In genomic region chr2:118533969-118534368, GRCm38 (mm10) we compare ENCODE assay signal across 8 mouse cellular contexts. TPM values are rescaled to one million over a fixed set of nuclear protein-coding genes. Genes with fewer than 3 reads are reported as not detected.
DNase-seq lines count a peak whose midpoint lies in the region; ATAC-seq and TF ChIP-seq lines count a peak whose summit lies in the region.

No protein-coding gene starts in this region.

- H3K4me1 ChIP-seq in midbrain, embryonic 13.5 days (replicated peaks) = peaks cover 48% of the 10 kb centered on the region
- H3K4me1 ChIP-seq in midbrain, embryonic 14.5 days (ENCODE audit: control insufficient read depth, insufficient read depth, low read length) = peaks cover 34% of the 10 kb centered on the region
- peaks cover 44% of the 10 kb centered on the region for H3K4me1 ChIP-seq in limb, embryonic 14.5 days (ENCODE audit: control insufficient read depth, insufficient read depth, low read length)

- no peaks in the 10 kb centered on the region for H3K27me3 ChIP-seq in midbrain, embryonic 13.5 days
- H3K27me3 ChIP-seq in midbrain, embryonic 14.5 days (ENCODE audit: control insufficient read depth, insufficient read depth, low read length) = no peaks in the 10 kb centered on the region
- H3K27me3 ChIP-seq in limb, embryonic 14.5 days (ENCODE audit: control insufficient read depth, insufficient read depth, low read length) = no peaks in the 10 kb centered on the region

- no peak overlapping the region for H3K4me2 ChIP-seq in midbrain, embryonic 13.5 days (replicated peaks)
- no peak overlapping the region for H3K4me2 ChIP-seq in midbrain, embryonic 14.5 days (ENCODE audit: low read length)
- H3K4me2 ChIP-seq in limb, embryonic 14.5 days (replicated peaks; ENCODE audit: low read depth, low read length, severe bottlenecking) = no peak overlapping the region

- no peak for ATAC-seq in midbrain, embryonic 13.5 days
- ATAC-seq in midbrain, embryonic 14.5 days (ENCODE audit: low FRiP score, low TSS enrichment) = no peak
- ATAC-seq in hematopoietic stem cell, adult 5-6 weeks (replicated peaks in 1 of 2; ENCODE audit: insufficient read depth in 1 of 2, low FRiP score in 2 of 2, low TSS enrichment in 1 of 2, low read depth in 1 of 2, poor library complexity in 2 of 2, severe bottlenecking in 2 of 2) = peak; percentile 85 to 95
- no peak for ATAC-seq in limb, embryonic 14.5 days (ENCODE audit: low FRiP score, low read depth)
- peak; percentile 54 for ATAC-seq in neutrophil, adult 5-6 weeks (ENCODE audit: extremely low read depth, insufficient number of reproducible peaks, low FRiP score, poor library complexity, severe bottlenecking)
- ATAC-seq in frontal cortex, adult (ENCODE audit: low TSS enrichment) = no peak; the same call in 1 of the 2 replicates

- intact Hi-C loops in gastrocnemius, postnatal 14 days (cut with DNase I; ENCODE audit: low total_unique reads) = no loop called here

- H3K4me3 ChIP-seq in midbrain, embryonic 13.5 days (replicated peaks) = no peak overlapping the region
- H3K4me3 ChIP-seq in midbrain, embryonic 14.5 days (replicated peaks; ENCODE audit: low read depth, low read length) = no peak overlapping the region
- no peak overlapping the region for H3K4me3 ChIP-seq in limb, embryonic 14.5 days (replicated peaks; ENCODE audit: low read length)

- H3K9me3 ChIP-seq in midbrain, embryonic 13.5 days = no peaks in the 10 kb centered on the region
- no peaks in the 10 kb centered on the region for H3K9me3 ChIP-seq in midbrain, embryonic 14.5 days (ENCODE audit: control insufficient read depth, low read length)
- no peaks in the 10 kb centered on the region for H3K9me3 ChIP-seq in limb, embryonic 14.5 days (ENCODE audit: control insufficient read depth, low read length)

- no peak for TF ChIP-seq POLR2A in limb, embryonic 14.5 days (IDR thresholded peaks at IDR 0.05; ENCODE audit: borderline replicate concordance, extremely low read depth, insufficient read depth, insufficient read length)

- peaks cover 4% of the 10 kb centered on the region; the same call in 1 of the 2 replicates for H3K36me3 ChIP-seq in midbrain, embryonic 13.5 days
- no peaks in the 10 kb centered on the region for H3K36me3 ChIP-seq in midbrain, embryonic 14.5 days (ENCODE audit: control insufficient read depth, insufficient read depth, low read length)
- peaks cover 24% of the 10 kb centered on the region for H3K36me3 ChIP-seq in limb, embryonic 14.5 days (ENCODE audit: control insufficient read depth, insufficient read depth, low read length)

- 0 out of 2 replicates have a peak overlapping the region, but pooled peaks have one; percentile 74 for H3K27ac ChIP-seq in midbrain, embryonic 13.5 days
- H3K27ac ChIP-seq in midbrain, embryonic 14.5 days (replicated peaks; ENCODE audit: low read depth, low read length) = no peak overlapping the region
- H3K27ac ChIP-seq in limb, embryonic 14.5 days (replicated peaks; ENCODE audit: low read depth, low read length) = 0 out of 2 replicates have a peak overlapping the region, but pooled peaks have one; percentile 79

- WGBS in midbrain, embryonic 13.5 days = 71% methylated on average over 6 of the region's 6 CpGs
- WGBS in midbrain, embryonic 14.5 days = 68% methylated on average over 6 of the region's 6 CpGs
- WGBS in limb, embryonic 14.5 days = 48% methylated on average over 6 of the region's 6 CpGs

- DNase-seq in midbrain, embryonic 14.5 days = no peak
- DNase-seq in limb, embryonic 14.5 days (ENCODE audit: low spot score) = no peak
- no peak for DNase-seq in cerebellum, adult 9-11 months
- no peak for DNase-seq in gastrocnemius, postnatal 14 days

- H3K9ac ChIP-seq in midbrain, embryonic 13.5 days (replicated peaks) = no peak overlapping the region
- H3K9ac ChIP-seq in midbrain, embryonic 14.5 days (replicated peaks; ENCODE audit: low read length) = no peak overlapping the region
- no peak overlapping the region for H3K9ac ChIP-seq in limb, embryonic 14.5 days (ENCODE audit: low read depth, low read length, severe bottlenecking)

RNA-seq across cellular contexts. Expression of gene Bmf, which starts 15.5 kb away (rescaled TPM):
- polyA plus RNA-seq in midbrain, embryonic 13.5 days (2015; fragmentation: Nextera tagmentation; extraction: Ambion mirVana) = 4.0 and 4.7 TPM in 2 replicates
- 1.9 and 2.8 TPM in 2 replicates for polyA plus RNA-seq in midbrain, embryonic 14.5 days (2014; fragmentation: Nextera tagmentation; extraction: Ambion mirVana)
- total RNA-seq in hematopoietic stem cell, adult 5-6 weeks (2017) = 1.9 and 2.6 TPM in 2 replicates
- 28.4 and 29.2 TPM in 2 replicates for polyA plus RNA-seq in limb, embryonic 14.5 days (2012; rRNA removed)
- 5.1 and 6.2 TPM in 2 replicates for polyA plus RNA-seq in limb, embryonic 14.5 days (2014; fragmentation: Nextera tagmentation; extraction: Ambion mirVana)
- total RNA-seq in neutrophil, adult 5-6 weeks (2017) = 34.7 and 35.5 TPM in 2 replicates
- 10 to 100 TPM; 12.8 to 16.4 TPM for total RNA-seq in gastrocnemius, postnatal 14 days (2021)

RNA-seq across cellular contexts. Expression of gene Srp14, which starts 54.5 kb away (rescaled TPM):
- 353 and 358 TPM in 2 replicates for polyA plus RNA-seq in midbrain, embryonic 13.5 days (2015; fragmentation: Nextera tagmentation; extraction: Ambion mirVana)
- 327 and 366 TPM in 2 replicates for polyA plus RNA-seq in midbrain, embryonic 14.5 days (2014; fragmentation: Nextera tagmentation; extraction: Ambion mirVana)
- 206 and 209 TPM in 2 replicates for total RNA-seq in hematopoietic stem cell, adult 5-6 weeks (2017)
- 127 and 165 TPM in 2 replicates for polyA plus RNA-seq in limb, embryonic 14.5 days (2012; rRNA removed)
- 229 and 238 TPM in 2 replicates for polyA plus RNA-seq in limb, embryonic 14.5 days (2014; fragmentation: Nextera tagmentation; extraction: Ambion mirVana)
- 184 and 186 TPM in 2 replicates for total RNA-seq in neutrophil, adult 5-6 weeks (2017)
- 100 to 1,000 TPM; 130 to 138 TPM for total RNA-seq in gastrocnemius, postnatal 14 days (2021)

Comparison
In these comparisons a context has a peak if more than half of its experiments do, and no peak if none do; other contexts are left out.
1. ATAC-seq: peak in hematopoietic stem cell, adult 5-6 weeks (2 of 2) and neutrophil, adult 5-6 weeks (single experiment); none in midbrain, embryonic 13.5 days (single experiment), midbrain, embryonic 14.5 days (single experiment), limb, embryonic 14.5 days (single experiment) and frontal cortex, adult (single experiment).